Mouse (Mus musculus): ENCODE results near the gene Ces3a. TPM values are rescaled to one million over a fixed set of nuclear protein-coding genes. Genes with fewer than 3 reads are reported as not detected.
"Not testable (repeated sequence)": the region's sequence is repeated elsewhere in the genome, so short reads cannot be mapped to it uniquely, and the experiment has no call there.

Ces3a gene
- polyA plus RNA-seq, 2 experiments, result not detected

DNA sequence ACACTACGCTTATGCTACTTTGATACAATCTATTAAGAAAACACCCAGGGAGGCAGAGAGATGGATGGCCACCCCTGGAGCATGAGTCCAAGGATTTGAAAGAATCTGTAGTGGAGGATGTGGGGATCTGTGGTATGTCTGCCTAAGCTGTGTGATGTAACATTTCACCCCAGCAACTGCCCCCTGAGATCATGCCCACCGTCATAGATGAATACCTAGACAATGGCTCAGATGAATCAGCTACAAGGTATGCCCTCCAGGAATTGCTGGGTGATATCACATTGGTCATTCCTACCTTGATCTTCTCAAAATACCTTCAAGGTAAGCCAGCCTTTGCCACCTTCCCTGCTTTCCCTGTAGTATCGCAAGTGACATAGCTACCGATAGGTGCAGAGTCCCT, 7.8 kb downstream of the Ces3a start:
- no peak overlapping the region for H3K27ac ChIP-seq (replicated peaks; ENCODE audit: low read depth, low read length)

DNA sequence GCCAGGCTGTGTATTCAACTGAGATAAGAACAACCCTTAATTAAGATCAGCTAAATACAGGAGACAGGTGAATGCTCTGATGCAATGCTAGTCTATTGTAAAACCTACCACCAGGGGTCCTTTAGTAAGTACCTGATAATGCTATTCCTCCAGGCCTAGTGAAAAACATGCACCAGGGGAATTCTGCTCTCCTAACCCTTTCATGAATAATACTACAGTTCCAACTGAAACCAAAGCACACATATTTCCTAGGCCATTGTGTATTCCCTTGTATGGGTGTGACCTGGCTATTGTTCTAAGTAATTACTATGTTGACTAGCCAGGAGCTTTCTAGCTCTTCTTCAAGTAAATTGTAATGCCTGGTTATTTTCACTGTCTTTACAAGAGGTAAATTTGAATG, 11.7 kb downstream of the Ces3a start:
- peaks cover 4% of the 10 kb centered on the region; the same call in 1 of the 2 replicates for H3K9me3 ChIP-seq (ENCODE audit: control insufficient read depth, low read length)
- TF ChIP-seq POLR2A (IDR thresholded peaks at IDR 0.05; ENCODE audit: borderline replicate concordance, extremely low read depth, insufficient read depth, insufficient read length), result no peak

More for the DNA sequence above, 7.8 kb downstream of the Ces3a start:
- Histone ChIP-seq H3K4me1 (ENCODE audit: control insufficient read depth, insufficient read depth, low read length) (no peaks in the 10 kb centered on the region), H3K4me3 (replicated peaks; ENCODE audit: low read length) (no peak overlapping the region), H3K9me3 (ENCODE audit: control insufficient read depth, low read length) (no peaks in the 10 kb centered on the region), H3K36me3 (ENCODE audit: control insufficient read depth, insufficient read depth, low read length) (no peaks in the 10 kb centered on the region), H3K4me2 (replicated peaks; ENCODE audit: low read depth, low read length, severe bottlenecking) (no peak overlapping the region), H3K27me3 (ENCODE audit: control insufficient read depth, insufficient read depth, low read length) (no peaks in the 10 kb centered on the region), H3K9ac (ENCODE audit: low read depth, low read length, severe bottlenecking) (no peak overlapping the region)
- TF ChIP-seq POLR2A (IDR thresholded peaks at IDR 0.05; ENCODE audit: borderline replicate concordance, extremely low read depth, insufficient read depth, insufficient read length), result no peak
- ATAC-seq (ENCODE audit: low FRiP score, low read depth) (no peak), DNase-seq (ENCODE audit: low spot score) (no peak)
- WGBS, result 92% methylated on average over 4 of the region's 4 CpGs

DNA sequence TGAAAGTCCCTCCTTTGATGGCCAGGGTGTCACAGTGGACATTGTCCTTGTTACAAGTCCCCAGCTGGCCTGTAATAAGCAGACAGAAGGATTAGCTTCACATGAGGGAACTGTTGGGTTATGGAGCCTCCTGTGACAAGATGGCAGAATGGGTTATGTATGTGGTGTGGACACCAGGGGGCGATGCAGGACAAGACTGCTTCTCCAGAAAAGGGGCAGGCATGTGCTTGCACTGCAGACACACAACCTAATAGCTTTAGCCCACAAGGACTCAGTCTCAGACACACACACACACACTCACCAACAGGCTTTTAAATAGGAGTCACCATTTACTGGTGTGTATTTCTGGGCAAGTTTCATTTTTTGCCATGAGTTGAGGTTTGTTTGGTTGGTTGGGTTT, 18.4 kb downstream of the Ces3a start:
- Histone ChIP-seq H3K4me2 (replicated peaks; ENCODE audit: low read depth, low read length, severe bottlenecking) (no peak overlapping the region), H3K27me3 (ENCODE audit: control insufficient read depth, insufficient read depth, low read length) (no peaks in the 10 kb centered on the region), H3K4me1 (ENCODE audit: control insufficient read depth, insufficient read depth, low read length) (no peaks in the 10 kb centered on the region), H3K4me3 (replicated peaks; ENCODE audit: low read length) (no peak overlapping the region), H3K9ac (ENCODE audit: low read depth, low read length, severe bottlenecking) (no peak overlapping the region), H3K36me3 (ENCODE audit: control insufficient read depth, insufficient read depth, low read length) (no peaks in the 10 kb centered on the region), H3K9me3 (ENCODE audit: control insufficient read depth, low read length) (peaks cover 4% of the 10 kb centered on the region; the same call in 1 of the 2 replicates), H3K27ac (replicated peaks; ENCODE audit: low read depth, low read length) (no peak overlapping the region)
- DNase-seq (ENCODE audit: low spot score) (peak; percentile 41), ATAC-seq (ENCODE audit: low FRiP score, low read depth) (peak; percentile 34; the same call in 1 of the 2 replicates)
- TF ChIP-seq POLR2A (IDR thresholded peaks at IDR 0.05; ENCODE audit: borderline replicate concordance, extremely low read depth, insufficient read depth, insufficient read length), result no peak
- 18% methylated on average over 1 of the region's 1 CpGs for WGBS

More for the DNA sequence above, 11.7 kb downstream of the Ces3a start:
- DNase-seq (ENCODE audit: low spot score) (no peak), ATAC-seq (ENCODE audit: low FRiP score, low read depth) (no peak)
- Histone ChIP-seq H3K4me1 (ENCODE audit: control insufficient read depth, insufficient read depth, low read length) (no peaks in the 10 kb centered on the region), H3K4me2 (replicated peaks; ENCODE audit: low read depth, low read length, severe bottlenecking) (no peak overlapping the region), H3K27me3 (ENCODE audit: control insufficient read depth, insufficient read depth, low read length) (no peaks in the 10 kb centered on the region), H3K36me3 (ENCODE audit: control insufficient read depth, insufficient read depth, low read length) (no peaks in the 10 kb centered on the region), H3K27ac (replicated peaks; ENCODE audit: low read depth, low read length) (no peak overlapping the region), H3K9ac (ENCODE audit: low read depth, low read length, severe bottlenecking) (no peak overlapping the region), H3K4me3 (replicated peaks; ENCODE audit: low read length) (no peak overlapping the region)

DNA sequence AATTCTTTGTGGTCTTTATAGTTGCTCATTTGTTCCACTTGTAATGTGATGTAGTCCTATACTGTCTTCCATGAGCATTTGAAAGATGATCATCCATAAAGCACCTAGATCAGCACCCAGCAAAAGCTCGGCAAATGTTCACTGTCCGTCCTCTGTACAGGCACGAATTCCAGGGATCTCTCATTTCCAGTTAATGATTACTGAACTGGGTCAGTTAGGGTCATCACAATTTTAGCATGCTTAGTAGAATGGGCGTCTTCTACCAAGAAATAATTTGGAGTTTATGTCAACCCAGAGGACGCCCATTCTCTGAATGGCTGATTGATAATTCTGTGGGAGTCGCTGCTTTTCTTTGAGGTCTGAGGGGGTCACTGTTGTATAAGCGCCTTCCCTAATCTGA, 19.5 kb downstream of the Ces3a start:
- H3K4me2 ChIP-seq (replicated peaks; ENCODE audit: low read depth, low read length, severe bottlenecking); H3K27ac ChIP-seq (replicated peaks; ENCODE audit: low read depth, low read length); H3K36me3 ChIP-seq (ENCODE audit: control insufficient read depth, insufficient read depth, low read length); H3K4me3 ChIP-seq (replicated peaks; ENCODE audit: low read length); DNase-seq (ENCODE audit: low spot score); H3K4me1 ChIP-seq (ENCODE audit: control insufficient read depth, insufficient read depth, low read length); H3K9me3 ChIP-seq (ENCODE audit: control insufficient read depth, low read length); ATAC-seq (ENCODE audit: low FRiP score, low read depth); H3K9ac ChIP-seq (ENCODE audit: low read depth, low read length, severe bottlenecking); H3K27me3 ChIP-seq (ENCODE audit: control insufficient read depth, insufficient read depth, low read length): not testable (repeated sequence)
- 68% methylated on average over 7 of the region's 7 CpGs for WGBS

DNA sequence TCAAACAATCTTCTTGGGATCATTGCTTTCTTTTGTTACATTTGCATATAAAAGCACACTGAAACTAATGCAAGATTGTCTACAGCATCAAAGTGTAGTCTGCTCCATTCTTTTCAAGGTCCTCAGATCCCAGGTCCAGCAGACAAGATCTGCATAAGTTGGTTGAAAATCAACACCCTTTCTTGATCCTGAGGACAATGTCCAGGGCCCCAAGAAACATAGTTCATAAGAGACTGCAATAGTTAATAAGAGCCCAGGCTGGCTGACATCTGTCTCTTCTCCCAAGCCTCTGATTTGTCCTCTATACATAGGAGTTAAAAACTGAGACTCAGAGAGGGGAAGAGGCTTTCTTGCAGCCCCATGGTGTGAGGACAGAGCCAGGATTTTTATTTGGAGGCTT, 20.6 kb downstream of the Ces3a start:
- no peak overlapping the region for H3K4me3 ChIP-seq (replicated peaks; ENCODE audit: low read length)
- H3K27me3 ChIP-seq (ENCODE audit: control insufficient read depth, insufficient read depth, low read length), result no peaks in the 10 kb centered on the region
- H3K27ac ChIP-seq (replicated peaks; ENCODE audit: low read depth, low read length), result no peak overlapping the region
- H3K4me1 ChIP-seq (ENCODE audit: control insufficient read depth, insufficient read depth, low read length), result no peaks in the 10 kb centered on the region
- no peak overlapping the region for H3K4me2 ChIP-seq (replicated peaks; ENCODE audit: low read depth, low read length, severe bottlenecking)
- H3K36me3 ChIP-seq (ENCODE audit: control insufficient read depth, insufficient read depth, low read length), result no peaks in the 10 kb centered on the region
- ATAC-seq (ENCODE audit: low FRiP score, low read depth) (no peak), DNase-seq (ENCODE audit: low spot score) (no peak)
- TF ChIP-seq POLR2A (IDR thresholded peaks at IDR 0.05; ENCODE audit: borderline replicate concordance, extremely low read depth, insufficient read depth, insufficient read length), result no peak
- no peaks in the 10 kb centered on the region for H3K9me3 ChIP-seq (ENCODE audit: control insufficient read depth, low read length)
- H3K9ac ChIP-seq (ENCODE audit: low read depth, low read length, severe bottlenecking), result no peak overlapping the region

DNA sequence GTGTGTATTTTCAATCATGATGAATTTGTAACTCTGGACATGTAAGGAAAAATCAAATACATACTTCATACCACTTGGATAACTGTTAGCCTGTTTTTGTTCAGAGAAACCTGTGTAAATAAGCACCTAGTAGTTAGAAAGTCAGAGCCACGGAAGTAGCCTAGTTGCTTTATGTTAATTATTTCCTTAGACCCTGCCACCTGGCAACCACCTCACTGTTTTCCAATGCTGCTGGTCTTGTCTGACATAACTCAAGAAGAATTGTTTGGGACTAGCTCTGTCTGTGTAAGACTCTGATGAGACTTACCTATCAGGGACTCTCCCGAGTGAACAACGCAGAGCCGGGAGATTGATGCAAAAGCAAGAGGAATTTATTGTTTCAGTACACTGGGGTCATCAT, 28.2 kb downstream of the Ces3a start:
- H3K27me3 ChIP-seq (ENCODE audit: control insufficient read depth, insufficient read depth, low read length), result no peaks in the 10 kb centered on the region
- no peaks in the 10 kb centered on the region for H3K4me1 ChIP-seq (ENCODE audit: control insufficient read depth, insufficient read depth, low read length)
- no peak for TF ChIP-seq POLR2A (IDR thresholded peaks at IDR 0.05; ENCODE audit: borderline replicate concordance, extremely low read depth, insufficient read depth, insufficient read length)
- H3K9ac ChIP-seq (ENCODE audit: low read depth, low read length, severe bottlenecking), result no peak overlapping the region
- H3K4me2 ChIP-seq (replicated peaks; ENCODE audit: low read depth, low read length, severe bottlenecking), result no peak overlapping the region
- DNase-seq (ENCODE audit: low spot score) (no peak), ATAC-seq (ENCODE audit: low FRiP score, low read depth) (no peak)
- WGBS, result 87% methylated on average over 4 of the region's 4 CpGs
- no peak overlapping the region for H3K27ac ChIP-seq (replicated peaks; ENCODE audit: low read depth, low read length)
- no peaks in the 10 kb centered on the region for H3K9me3 ChIP-seq (ENCODE audit: control insufficient read depth, low read length)
- H3K36me3 ChIP-seq (ENCODE audit: control insufficient read depth, insufficient read depth, low read length), result no peaks in the 10 kb centered on the region
- no peak overlapping the region for H3K4me3 ChIP-seq (replicated peaks; ENCODE audit: low read length)
